ENCODE assay signal across 7 mouse cellular contexts in genomic region chr10:80656130-80656862, GRCm38 (mm10). TPM values are rescaled to one million over a fixed set of nuclear protein-coding genes. Genes with fewer than 3 reads are reported as not detected.
A peak's percentile ranks its signal among the peaks of the same experiment; 100 is the strongest.
DNase-seq lines count a peak whose midpoint lies in the region; ATAC-seq lines count a peak whose summit lies in the region.

No protein-coding gene starts in this region.

- H3K36me3 ChIP-seq in embryonic facial prominence, embryonic 10.5 days (replicated peaks), result peaks cover 11% of the 10 kb centered on the region
- peaks cover 8% of the 10 kb centered on the region for H3K36me3 ChIP-seq in limb, embryonic 10.5 days
- H3K36me3 ChIP-seq in midbrain, embryonic 13.5 days, result peaks cover 7% of the 10 kb centered on the region

- ATAC-seq in granulocyte monocyte progenitor cell, adult 5-6 weeks (replicated peaks; ENCODE audit: poor library complexity, severe bottlenecking), result peak; percentile 86
- ATAC-seq in midbrain, embryonic 13.5 days, result peak; percentile 87

- peak overlapping the region; percentile 95 for H3K4me3 ChIP-seq in embryonic facial prominence, embryonic 10.5 days
- H3K4me3 ChIP-seq in limb, embryonic 10.5 days, result peak overlapping the region; percentile 93
- H3K4me3 ChIP-seq in midbrain, embryonic 13.5 days (replicated peaks), result peak overlapping the region; percentile 91

- H3K27ac ChIP-seq in embryonic facial prominence, embryonic 10.5 days (replicated peaks), result peak overlapping the region; percentile 96
- H3K27ac ChIP-seq in limb, embryonic 10.5 days, result peak overlapping the region; percentile 96
- H3K27ac ChIP-seq in midbrain, embryonic 13.5 days, result peak overlapping the region; percentile 90

- WGBS in embryonic facial prominence, embryonic 10.5 days, result 1% methylated on average over 72 of the region's 72 CpGs
- WGBS in limb, embryonic 10.5 days, result under 1% methylated on average over 72 of the region's 72 CpGs
- WGBS in midbrain, embryonic 13.5 days, result under 1% methylated on average over 70 of the region's 72 CpGs

- DNase-seq in adrenal gland, postnatal 10 days, result peak; percentile 99
- DNase-seq in embryonic facial prominence, embryonic 10.5 days (ENCODE audit: low spot score), result peak; percentile 99
- DNase-seq in kidney, adult 11 months, result peak; percentile 95
- DNase-seq in limb, embryonic 10.5 days (ENCODE audit: low spot score), result peak; percentile 100
- DNase-seq in spleen, adult 12 weeks (ENCODE audit: low spot score), result peak; percentile 94

- no peaks in the 10 kb centered on the region for H3K27me3 ChIP-seq in embryonic facial prominence, embryonic 10.5 days (replicated peaks; ENCODE audit: low read depth, poor library complexity, severe bottlenecking)
- H3K27me3 ChIP-seq in limb, embryonic 10.5 days (ENCODE audit: low read depth, poor library complexity, severe bottlenecking), result no peaks in the 10 kb centered on the region
- no peaks in the 10 kb centered on the region for H3K27me3 ChIP-seq in midbrain, embryonic 13.5 days

- H3K4me2 ChIP-seq in midbrain, embryonic 13.5 days (replicated peaks), result peak overlapping the region; percentile 79

- H3K4me1 ChIP-seq in embryonic facial prominence, embryonic 10.5 days, result peaks cover 41% of the 10 kb centered on the region
- peaks cover 49% of the 10 kb centered on the region for H3K4me1 ChIP-seq in limb, embryonic 10.5 days
- peaks cover 35% of the 10 kb centered on the region for H3K4me1 ChIP-seq in midbrain, embryonic 13.5 days (replicated peaks)

- peak overlapping the region; percentile 96 for H3K9ac ChIP-seq in midbrain, embryonic 13.5 days (replicated peaks)

- H3K9me3 ChIP-seq in embryonic facial prominence, embryonic 10.5 days, result no peaks in the 10 kb centered on the region
- H3K9me3 ChIP-seq in limb, embryonic 10.5 days (replicated peaks), result no peaks in the 10 kb centered on the region
- H3K9me3 ChIP-seq in midbrain, embryonic 13.5 days, result no peaks in the 10 kb centered on the region

RNA-seq across cellular contexts. Expression of gene Btbd2, which starts 0.6 kb away (rescaled TPM):
- 10 to 100 TPM; 50.4 to 65.3 TPM for total RNA-seq in adrenal gland, postnatal 10 days (2021)
- 83.2 and 84.8 TPM in 2 replicates for polyA plus RNA-seq in embryonic facial prominence, embryonic 10.5 days (2016; fragmentation: Nextera tagmentation; extraction: Ambion mirVana)
- total RNA-seq in granulocyte monocyte progenitor cell, adult 5-6 weeks (2014; fragmentation: Nextera tagmentation), result 26.1 and 34.6 TPM in 2 replicates
- total RNA-seq in granulocyte monocyte progenitor cell, adult 5-6 weeks (2017), result 13.3 and 34.8 TPM in 2 replicates
- polyA plus RNA-seq in limb, embryonic 10.5 days (2016; fragmentation: Nextera tagmentation; extraction: Ambion mirVana), result 84.9 and 98.6 TPM in 2 replicates
- 60.9 and 80.6 TPM in 2 replicates for polyA plus RNA-seq in midbrain, embryonic 13.5 days (2015; fragmentation: Nextera tagmentation; extraction: Ambion mirVana)

RNA-seq across cellular contexts. Expression of gene Mknk2, which starts 21.6 kb away (rescaled TPM):
- 100 to 1,000 TPM; 249 to 298 TPM for total RNA-seq in adrenal gland, postnatal 10 days (2021)
- 118 and 119 TPM in 2 replicates for polyA plus RNA-seq in embryonic facial prominence, embryonic 10.5 days (2016; fragmentation: Nextera tagmentation; extraction: Ambion mirVana)
- total RNA-seq in granulocyte monocyte progenitor cell, adult 5-6 weeks (2014; fragmentation: Nextera tagmentation), result 49.2 and 63.3 TPM in 2 replicates
- 37.7 and 58.0 TPM in 2 replicates for total RNA-seq in granulocyte monocyte progenitor cell, adult 5-6 weeks (2017)
- polyA plus RNA-seq in limb, embryonic 10.5 days (2016; fragmentation: Nextera tagmentation; extraction: Ambion mirVana), result 137 and 153 TPM in 2 replicates
- 49.6 and 60.1 TPM in 2 replicates for polyA plus RNA-seq in midbrain, embryonic 13.5 days (2015; fragmentation: Nextera tagmentation; extraction: Ambion mirVana)

RNA-seq across cellular contexts. Expression of gene Csnk1g2, which starts 33.7 kb away (rescaled TPM):
- 100 to 1,000 TPM; 121 to 131 TPM for total RNA-seq in adrenal gland, postnatal 10 days (2021)
- 198 TPM in 2 replicates for polyA plus RNA-seq in embryonic facial prominence, embryonic 10.5 days (2016; fragmentation: Nextera tagmentation; extraction: Ambion mirVana)
- 47.7 and 65.2 TPM in 2 replicates for total RNA-seq in granulocyte monocyte progenitor cell, adult 5-6 weeks (2014; fragmentation: Nextera tagmentation)
- 112 and 127 TPM in 2 replicates for total RNA-seq in granulocyte monocyte progenitor cell, adult 5-6 weeks (2017)
- polyA plus RNA-seq in limb, embryonic 10.5 days (2016; fragmentation: Nextera tagmentation; extraction: Ambion mirVana), result 237 and 255 TPM in 2 replicates
- 73.8 and 115 TPM in 2 replicates for polyA plus RNA-seq in midbrain, embryonic 13.5 days (2015; fragmentation: Nextera tagmentation; extraction: Ambion mirVana)

RNA-seq across cellular contexts. Expression of gene Mob3a, which starts 45.5 kb away (rescaled TPM):
- total RNA-seq in adrenal gland, postnatal 10 days (2021), result 10 to 100 TPM; 17.7 to 20.1 TPM
- polyA plus RNA-seq in embryonic facial prominence, embryonic 10.5 days (2016; fragmentation: Nextera tagmentation; extraction: Ambion mirVana), result 54.4 and 54.7 TPM in 2 replicates
- total RNA-seq in granulocyte monocyte progenitor cell, adult 5-6 weeks (2014; fragmentation: Nextera tagmentation), result 34.1 and 37.2 TPM in 2 replicates
- 34.2 and 59.8 TPM in 2 replicates for total RNA-seq in granulocyte monocyte progenitor cell, adult 5-6 weeks (2017)
- polyA plus RNA-seq in limb, embryonic 10.5 days (2016; fragmentation: Nextera tagmentation; extraction: Ambion mirVana), result 48.2 and 54.7 TPM in 2 replicates
- polyA plus RNA-seq in midbrain, embryonic 13.5 days (2015; fragmentation: Nextera tagmentation; extraction: Ambion mirVana), result 58.3 and 58.5 TPM in 2 replicates

RNA-seq across cellular contexts. Expression of gene Izumo4, which starts 45.7 kb away (rescaled TPM):
- 10 to 100 TPM in 1 of 2 experiments, 1 to 10 TPM in 1; 6.9 to 13.1 TPM for total RNA-seq in adrenal gland, postnatal 10 days (2021)
- 10.5 and 10.8 TPM in 2 replicates for polyA plus RNA-seq in embryonic facial prominence, embryonic 10.5 days (2016; fragmentation: Nextera tagmentation; extraction: Ambion mirVana)
- 9.0 and 17.3 TPM in 2 replicates for total RNA-seq in granulocyte monocyte progenitor cell, adult 5-6 weeks (2014; fragmentation: Nextera tagmentation)
- 7.1 and 7.8 TPM in 2 replicates for total RNA-seq in granulocyte monocyte progenitor cell, adult 5-6 weeks (2017)
- polyA plus RNA-seq in limb, embryonic 10.5 days (2016; fragmentation: Nextera tagmentation; extraction: Ambion mirVana), result 8.6 and 10.8 TPM in 2 replicates
- polyA plus RNA-seq in midbrain, embryonic 13.5 days (2015; fragmentation: Nextera tagmentation; extraction: Ambion mirVana), result 37.8 and 39.2 TPM in 2 replicates

Comparison
In these comparisons a context has a peak if more than half of its experiments do, and no peak if none do; other contexts are left out.
1. Peak in every context shown above with its lines: DNase-seq, ATAC-seq, H3K4me3 ChIP-seq and H3K27ac ChIP-seq.